Mouse (Mus musculus) Patski (cell line): ENCODE measurements at regions not wholly inside any gene's neighbourhood (a gene's known extent, or its start where the extent isn't known, plus 50 kb on each side); places are given as distances from the start of the nearest gene placed in this dataset.

ENCODE experiments used
- ATAC-seq: fragments of 100-300 bp; one replicate; pipeline ENCODE4 v1.8.0; 2021
- CTCF ChIA-PET: fragments of 350-600 bp; sonication (Branson Sonifier 250); formaldehyde crosslinking; loops from one replicate; lab custom pipeline; 2022; ENCODE audit warnings: inconsistent platforms; lab: Charles Lee
- POLR2A ChIA-PET: fragments of 350-600 bp; sonication (Branson Sonifier 250); formaldehyde crosslinking; loops from one replicate; lab custom pipeline; 2022; ENCODE audit warnings: antibody characterized with exemption, inconsistent platforms; lab: Charles Lee
- DNase-seq: peaks from one replicate; pipeline ENCODE4 v3.0.0-alpha.2; 2011; ENCODE audit warnings: low read depth, low spot score
- H3K27me3 ChIP-seq: fragments of 371-371 bp; one replicate; pipeline ENCODE4 v1.5.1; 2021
- CTCF ChIP-seq: fragments of 100-300 bp; IDR thresholded peaks from one replicate; pipeline ENCODE4 v1.5.1; 2021
- in situ Hi-C: fragments of 300-500 bp; cut with MboI; formaldehyde crosslinking; loops from 3 replicates; pipeline ENCODE4 v1.11.1; 2018; ENCODE audit warnings: low pct_unique_long_range_greater_than_20kb, mixed read lengths

- TF ChIP-seq CTCF = peak; percentile 76
- ChIA-PET POLR2A (no interaction called here), CTCF (interaction anchor here (0.8 to 1.4 kb wide), 4 partner anchors 45 to 194 kb away, joined by 3 to 5 read pairs (median 4); no protein-coding TSS in a partner anchor)
- no peaks in the 10 kb centered on the region for H3K27me3 ChIP-seq
- DNase-seq (no peak), ATAC-seq (peak; percentile 44)
- in situ Hi-C loops = loop anchor here (5.0 kb wide), 2 partner anchors 80 to 195 kb away; partner anchors contain the start of gene Shb
These were observed 79.9 kb upstream of the Shb start for GRCm38 (mm10) chr4:45612132-45612531.

GRCm38 (mm10) chr4:45610937-45611336, 78.7 kb upstream of the Shb start:
- ChIA-PET CTCF (interaction anchor here (0.5 to 1.4 kb wide), 3 partner anchors 46 to 192 kb away, joined by 3 to 4 read pairs (median 3); no protein-coding TSS in a partner anchor), POLR2A (no interaction called here)
- in situ Hi-C loops = loop anchor here (5.0 kb wide), 2 partner anchors 79 to 194 kb away; partner anchors contain the start of gene Shb
- H3K27me3 ChIP-seq = no peaks in the 10 kb centered on the region
- ATAC-seq = no peak
- TF ChIP-seq CTCF = no peak
- no peak for DNase-seq

GRCm38 (mm10) chr4:45606578-45606977, 74.3 kb upstream of the Shb start:
- ChIA-PET CTCF (no interaction called here), POLR2A (no interaction called here)
- in situ Hi-C loops = no loop called here
- no peak for TF ChIP-seq CTCF
- DNase-seq (no peak), ATAC-seq (no peak)
- no peaks in the 10 kb centered on the region for H3K27me3 ChIP-seq

GRCm38 (mm10) chr4:45605681-45606080, 73.4 kb upstream of the Shb start:
- CTCF ChIA-PET = no interaction called here
- DNase-seq (no peak), ATAC-seq (no peak)
- no peak for TF ChIP-seq CTCF
- H3K27me3 ChIP-seq = no peaks in the 10 kb centered on the region
- POLR2A ChIA-PET = interaction anchor here (0.6 kb wide), 1 partner anchor 310 kb away, joined by 4 read pairs; no protein-coding TSS in a partner anchor
- in situ Hi-C loops = no loop called here

- POLR2A ChIA-PET = no interaction called here
- in situ Hi-C loops = no loop called here
- ATAC-seq = no peak
These were observed 72.1 kb upstream of the Shb start for GRCm38 (mm10) chr4:45604271-45604800.

GRCm38 (mm10) chr4:45600520-45600919, 68.2 kb upstream of the Shb start:
- no peak for TF ChIP-seq CTCF
- ChIA-PET POLR2A (no interaction called here), CTCF (no interaction called here)
- no peak for DNase-seq
- no peaks in the 10 kb centered on the region for H3K27me3 ChIP-seq
- ATAC-seq = no peak
- in situ Hi-C loops = no loop called here

More at GRCm38 (mm10) chr4:45604271-45604800, 72.1 kb upstream of the Shb start:
- no peak for TF ChIP-seq CTCF
- CTCF ChIA-PET = interaction anchor here (0.8 to 1.9 kb wide), 2 partner anchors 12 to 58 kb away, joined by 3 to 5 read pairs; no protein-coding TSS in a partner anchor
- no peaks in the 10 kb centered on the region for H3K27me3 ChIP-seq
- no peak for DNase-seq

GRCm38 (mm10) chr4:45593435-45593991, 61.2 kb upstream of the Shb start:
- no peak for ATAC-seq
- TF ChIP-seq CTCF = no peak
- POLR2A ChIA-PET = interaction anchor here (0.8 kb wide), 1 partner anchor 14 kb away, joined by 3 read pairs; no protein-coding TSS in a partner anchor

GRCm38 (mm10) chr4:45592766-45593165, 60.5 kb upstream of the Shb start:
- in situ Hi-C loops = no loop called here
- no peaks in the 10 kb centered on the region for H3K27me3 ChIP-seq
- ATAC-seq = no peak
- no peak for TF ChIP-seq CTCF
- ChIA-PET CTCF (interaction anchor here (1.1 to 1.5 kb wide), 2 partner anchors 11 to 16 kb away, joined by 3 read pairs; no protein-coding TSS in a partner anchor), POLR2A (interaction anchor here (0.8 kb wide), 1 partner anchor 13 kb away, joined by 3 read pairs; no protein-coding TSS in a partner anchor)
- DNase-seq = no peak

More at GRCm38 (mm10) chr4:45593435-45593991, 61.2 kb upstream of the Shb start:
- in situ Hi-C loops = no loop called here
- no peak for DNase-seq
- CTCF ChIA-PET = interaction anchor here (1.1 to 1.5 kb wide), 2 partner anchors 10 to 15 kb away, joined by 3 read pairs; no protein-coding TSS in a partner anchor
- no peaks in the 10 kb centered on the region for H3K27me3 ChIP-seq

GRCm38 (mm10) chr4:45591405-45592315, 59.4 kb upstream of the Shb start:
- no peak for ATAC-seq
- H3K27me3 ChIP-seq = no peaks in the 10 kb centered on the region
- CTCF ChIA-PET = interaction anchor here (1.5 kb wide), 1 partner anchor 12 kb away, joined by 3 read pairs; no protein-coding TSS in a partner anchor
- POLR2A ChIA-PET = no interaction called here
- DNase-seq = no peak
- in situ Hi-C loops = no loop called here
- no peak for TF ChIP-seq CTCF

GRCm38 (mm10) chr4:45590836-45591235, 58.6 kb upstream of the Shb start:
- in situ Hi-C loops = no loop called here
- POLR2A ChIA-PET = no interaction called here
- no peaks in the 10 kb centered on the region for H3K27me3 ChIP-seq
- no peak for DNase-seq
- no peak for ATAC-seq
- TF ChIP-seq CTCF = no peak
- CTCF ChIA-PET = no interaction called here
